Mouse (Mus musculus): ENCODE results near the gene Gtf2h3.
"Not testable (repeated sequence)": the region's sequence is repeated elsewhere in the genome, so short reads cannot be mapped to it uniquely, and the experiment has no call there.

The Gtf2h3 gene

GRCm38 (mm10) chr5:124571068-124571467 is 7.9 kb upstream of the Gtf2h3 start:
- no peak for DNase-seq (ENCODE audit: low spot score in 2 of 2)

- DNase-seq (ENCODE audit: low spot score in 2 of 2), result no peak
These were observed 3.5 kb upstream of the Gtf2h3 start for GRCm38 (mm10) chr5:124575467-124575866.

GRCm38 (mm10) chr5:124582515-124582914 is 3.6 kb downstream of the Gtf2h3 start:
- no peak for DNase-seq (ENCODE audit: low spot score in 2 of 2)

- DNase-seq (ENCODE audit: low spot score in 2 of 2), result no peak
These were observed 13.8 kb downstream of the Gtf2h3 start for GRCm38 (mm10) chr5:124592768-124593167.

GRCm38 (mm10) chr5:124598224-124599174 is 19.6 kb downstream of the Gtf2h3 start:
- DNase-seq (ENCODE audit: low spot score in 2 of 2), result peak; percentile 89 to 94

GRCm38 (mm10) chr5:124599726-124600125 is 20.8 kb downstream of the Gtf2h3 start:
- DNase-seq (ENCODE audit: low spot score in 2 of 2), result not testable (repeated sequence)

- no peak for DNase-seq (ENCODE audit: low spot score in 2 of 2)
These were observed 23.4 kb downstream of the Gtf2h3 start for GRCm38 (mm10) chr5:124602349-124602748.

GRCm38 (mm10) chr5:124604296-124604695 is 25.4 kb downstream of the Gtf2h3 start:
- DNase-seq (ENCODE audit: low spot score in 2 of 2), result no peak

GRCm38 (mm10) chr5:124605041-124605622 is 26.2 kb downstream of the Gtf2h3 start:
- no peak for DNase-seq (ENCODE audit: low spot score in 2 of 2)

- DNase-seq (ENCODE audit: low spot score in 2 of 2), result no peak
These were observed 32.0 kb downstream of the Gtf2h3 start for GRCm38 (mm10) chr5:124610965-124611364.

GRCm38 (mm10) chr5:124614709-124615108 is 35.8 kb downstream of the Gtf2h3 start:
- no peak for DNase-seq (ENCODE audit: low spot score in 2 of 2)

- DNase-seq (ENCODE audit: low spot score in 2 of 2), result no peak
These were observed 39.8 kb downstream of the Gtf2h3 start for GRCm38 (mm10) chr5:124618711-124619110.

GRCm38 (mm10) chr5:124621362-124621761 is 42.4 kb downstream of the Gtf2h3 start:
- DNase-seq (ENCODE audit: low spot score in 2 of 2), result no peak

- no peak for DNase-seq (ENCODE audit: low spot score in 2 of 2)
These were observed 44.0 kb downstream of the Gtf2h3 start for GRCm38 (mm10) chr5:124622890-124623289.

GRCm38 (mm10) chr5:124624291-124624690 is 45.4 kb downstream of the Gtf2h3 start:
- no peak for DNase-seq (ENCODE audit: low spot score in 2 of 2)

- peak; percentile 91 to 98 for DNase-seq (ENCODE audit: low spot score in 2 of 2)
These were observed 49.8 kb downstream of the Gtf2h3 start, which contains the start of gene Atp6v0a2 for GRCm38 (mm10) chr5:124628448-124629363. TSS of gene Atp6v0a2 (plus strand) at chr5:124628576.

- no peak for DNase-seq (ENCODE audit: low spot score in 2 of 2)
These were observed 50.7 kb downstream of the Gtf2h3 start for GRCm38 (mm10) chr5:124629641-124630040.

GRCm38 (mm10) chr5:124631685-124632084 is 52.7 kb downstream of the Gtf2h3 start:
- no peak for DNase-seq (ENCODE audit: low spot score in 2 of 2)

GRCm38 (mm10) chr5:124632461-124632860 is 53.5 kb downstream of the Gtf2h3 start:
- no peak for DNase-seq (ENCODE audit: low spot score in 2 of 2)

GRCm38 (mm10) chr5:124633425-124633824 is 54.5 kb downstream of the Gtf2h3 start:
- DNase-seq (ENCODE audit: low spot score in 2 of 2), result no peak

- not testable (repeated sequence) for DNase-seq (ENCODE audit: low spot score in 2 of 2)
These were observed 56.1 kb downstream of the Gtf2h3 start for GRCm38 (mm10) chr5:124635068-124635467.

- no peak for DNase-seq (ENCODE audit: low spot score in 2 of 2)
These were observed 57.2 kb downstream of the Gtf2h3 start for GRCm38 (mm10) chr5:124636139-124636538.
